Mouse (Mus musculus) common myeloid progenitor, adult 5-6 weeks (primary cell): ENCODE measurements around the gene Man2a2. TPM values are rescaled to one million over a fixed set of nuclear protein-coding genes. Genes with fewer than 3 reads are reported as not detected.
A peak's percentile ranks its signal among the peaks of the same experiment; 100 is the strongest.
"Not testable (repeated sequence)": the region's sequence is repeated elsewhere in the genome, so short reads cannot be mapped to it uniquely, and the experiment has no call there.

Experiments
- ATAC-seq: replicated peaks from 2 replicates; pipeline ENCODE4 v1.8.0; 2016; ENCODE audit warnings: low read depth, mild to moderate bottlenecking, moderate TSS enrichment, inconsistent platforms; ENCODE audit not compliant: poor library complexity, severe bottlenecking
- total RNA-seq: library from RNA; stranded (forward); fragments of 200-1000, 187-1606 nt; gene quantifications from 2 replicates; pipeline ENCODE4 v1.2.3, GENCODE M21; 2017

The Man2a2 gene
- total RNA-seq, 1 experiment from 2014 or later = 36.1 TPM

DNA sequence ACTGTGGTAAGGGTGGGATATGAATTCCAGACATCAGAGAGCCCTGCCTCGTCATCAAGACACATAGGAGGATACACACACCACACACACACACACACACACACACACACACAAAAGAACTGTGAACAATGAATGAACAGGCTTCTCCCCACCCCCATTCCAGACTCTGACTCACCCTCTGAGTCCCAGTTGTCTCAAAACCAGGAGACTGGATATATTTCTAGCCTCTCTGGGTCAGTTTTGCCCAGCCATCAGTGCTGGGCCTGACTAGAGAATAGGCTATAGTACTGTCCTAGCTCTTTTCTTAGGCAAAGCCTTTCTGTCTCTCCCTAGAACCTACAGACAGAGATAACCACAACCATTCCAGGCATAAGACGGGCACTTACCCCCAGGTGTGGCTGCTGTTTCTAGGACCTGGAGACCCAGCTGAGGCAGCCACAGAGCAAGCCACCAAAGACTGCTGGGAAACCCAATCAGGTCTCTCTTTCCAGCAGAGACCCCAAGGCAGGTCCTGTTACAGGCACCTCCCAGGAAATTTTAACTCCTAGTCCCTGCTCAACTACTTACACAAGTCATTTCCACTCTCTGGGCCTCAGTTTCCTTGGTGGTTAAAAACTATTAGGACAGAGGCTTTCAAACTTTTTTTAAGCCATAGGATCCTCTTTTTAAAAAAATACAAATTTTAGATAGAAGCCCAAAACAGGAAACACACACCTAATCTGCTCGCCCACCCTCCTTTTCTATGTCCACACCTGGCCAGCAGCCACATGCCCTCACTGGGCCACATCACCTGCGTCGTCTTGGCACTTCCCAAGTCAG, 30.1 kb upstream of the Man2a2 start:
- ATAC-seq = no peak

DNA sequence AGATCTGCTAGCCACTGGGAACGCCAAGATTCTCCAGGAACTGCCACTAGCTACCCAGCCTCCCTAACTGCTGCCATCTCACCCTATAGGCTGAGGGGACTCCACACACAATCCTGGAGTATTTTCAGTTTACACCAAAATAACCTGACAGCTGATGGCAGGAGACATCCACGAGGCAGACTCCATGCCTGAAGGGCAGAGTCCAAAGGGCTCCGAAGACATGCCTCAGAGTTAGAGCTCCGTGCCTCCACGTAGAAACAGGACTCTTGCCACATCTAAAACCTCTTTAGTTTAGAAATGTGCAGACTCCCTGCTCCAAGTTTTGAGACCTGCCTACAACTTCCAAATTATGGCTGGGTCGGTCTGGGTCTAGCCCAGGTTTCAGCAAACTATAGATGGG, 29.4 kb upstream of the Man2a2 start:
- no peak for ATAC-seq

DNA sequence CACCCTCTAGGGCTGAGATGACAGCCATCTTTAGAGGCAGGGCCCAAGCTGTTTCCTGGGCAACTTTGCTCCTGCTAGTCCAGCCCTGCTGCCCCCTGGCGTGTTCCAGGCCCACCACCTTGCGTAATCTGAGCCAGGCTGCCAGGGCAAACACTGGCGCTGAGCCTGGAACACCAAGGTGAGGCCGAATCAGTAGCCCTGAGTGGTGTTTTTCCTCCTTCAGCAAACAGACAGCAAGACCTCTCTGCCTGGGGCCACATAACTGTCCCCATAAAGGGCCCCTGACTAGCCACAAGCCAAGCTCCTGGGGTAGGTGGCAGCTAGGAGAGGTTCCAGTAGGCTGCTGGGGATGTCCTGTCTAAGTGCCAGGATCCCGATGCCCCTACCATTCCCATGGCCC, 28.9 kb upstream of the Man2a2 start:
- ATAC-seq = no peak; the same call in 1 of the 2 replicates

- ATAC-seq = no peak
Observed at GRCm38 (mm10) chr7:80398654-80399444, 27.7 kb upstream of the Man2a2 start.

DNA sequence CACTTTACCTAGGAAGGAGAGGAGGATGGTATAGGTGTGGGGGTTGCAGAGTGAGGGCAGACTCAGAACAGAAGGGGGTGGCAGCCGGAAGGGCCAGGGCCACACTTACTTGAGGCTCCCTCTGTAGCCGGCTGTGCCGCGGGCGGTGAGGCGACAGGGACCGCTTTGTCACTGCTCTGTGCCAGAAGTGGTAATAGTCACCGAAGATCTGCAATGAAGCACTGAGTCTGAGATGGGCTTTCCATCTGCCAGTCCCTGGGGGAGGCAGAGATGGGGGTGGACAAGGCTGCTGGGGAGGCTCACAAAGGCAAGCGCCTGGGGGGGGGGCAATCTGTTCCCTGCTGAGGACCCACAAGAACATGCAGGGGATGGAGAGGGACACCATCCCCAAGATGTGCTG, 26.8 kb upstream of the Man2a2 start:
- no peak for ATAC-seq

GRCm38 (mm10) chr7:80396427-80396826, 25.3 kb upstream of the Man2a2 start:
- not testable (repeated sequence) for ATAC-seq

- ATAC-seq = no peak
Observed at GRCm38 (mm10) chr7:80394600-80394999, 23.4 kb upstream of the Man2a2 start.

- no peak for ATAC-seq
Observed at GRCm38 (mm10) chr7:80392119-80392518, 20.9 kb upstream of the Man2a2 start.

- peak; percentile 71 for ATAC-seq
Observed at GRCm38 (mm10) chr7:80387633-80388543, 16.7 kb upstream of the Man2a2 start, which contains the start of gene Fes. Gene Fes (minus strand): TSS chr7:80387946.

GRCm38 (mm10) chr7:80387033-80387632, 16.0 kb upstream of the Man2a2 start:
- ATAC-seq = no peak

GRCm38 (mm10) chr7:80386235-80386930, 15.2 kb upstream of the Man2a2 start:
- ATAC-seq = peak; percentile 79

DNA sequence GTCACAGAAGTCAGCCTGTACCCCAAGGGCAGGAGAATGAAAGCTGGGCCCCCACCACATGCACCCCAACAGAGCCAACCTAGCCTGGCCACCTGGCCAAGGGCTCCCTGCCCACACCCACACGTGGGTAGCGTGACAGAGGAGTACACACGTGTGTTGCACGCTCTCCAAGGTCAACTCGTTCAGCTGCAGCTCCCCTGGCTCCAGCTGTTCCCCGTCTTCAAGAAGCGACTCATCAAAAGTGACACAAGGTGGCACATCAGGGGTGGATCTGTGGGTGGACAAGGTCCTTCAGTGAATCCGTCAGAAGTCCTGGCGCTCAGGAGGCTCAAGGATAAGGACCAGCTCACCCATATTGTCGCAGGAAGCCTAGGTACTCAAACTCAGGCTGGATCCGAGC, 11.7 kb upstream of the Man2a2 start:
- no peak for ATAC-seq

DNA sequence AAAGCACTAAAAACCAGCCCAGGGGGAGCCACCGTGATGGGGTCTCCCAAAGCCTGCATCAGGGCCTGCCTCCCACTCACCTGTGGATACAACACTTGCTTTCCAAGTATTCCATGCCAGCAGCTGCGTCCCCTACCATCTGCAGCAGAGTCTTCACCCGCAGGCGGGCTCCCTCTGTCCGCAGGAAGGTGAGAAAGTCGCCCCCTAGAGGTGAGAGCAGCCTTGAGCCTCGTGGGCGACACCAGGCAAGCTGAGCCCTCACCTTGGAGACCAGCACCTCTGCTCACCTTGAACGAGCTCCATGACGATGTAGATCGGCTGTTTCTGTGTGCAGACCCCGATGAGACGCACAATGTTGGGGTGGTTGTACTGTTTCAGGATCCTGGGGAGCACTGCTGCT, 8.4 kb upstream of the Man2a2 start:
- ATAC-seq = 0 out of 2 replicates have a peak, but pooled peaks have one; percentile 24

DNA sequence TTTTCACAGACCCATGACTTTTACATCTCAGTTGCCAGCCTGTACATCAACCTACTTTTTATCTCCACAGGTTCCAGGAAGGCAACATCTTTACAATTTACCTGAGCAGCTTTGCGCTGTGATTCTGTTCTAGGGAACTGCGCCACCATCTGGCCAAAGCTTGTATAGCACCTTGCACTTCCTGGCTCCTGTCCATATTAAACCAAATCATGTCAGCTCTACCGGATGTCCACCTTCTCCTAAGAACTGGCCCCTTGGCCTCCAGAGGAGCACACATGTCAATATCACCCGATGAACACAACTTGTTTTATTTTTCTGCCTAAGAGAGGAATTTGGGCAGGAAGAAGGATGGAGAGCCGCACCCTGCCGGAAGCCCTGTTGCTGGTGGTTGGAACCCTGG, 6.3 kb upstream of the Man2a2 start:
- no peak for ATAC-seq

DNA sequence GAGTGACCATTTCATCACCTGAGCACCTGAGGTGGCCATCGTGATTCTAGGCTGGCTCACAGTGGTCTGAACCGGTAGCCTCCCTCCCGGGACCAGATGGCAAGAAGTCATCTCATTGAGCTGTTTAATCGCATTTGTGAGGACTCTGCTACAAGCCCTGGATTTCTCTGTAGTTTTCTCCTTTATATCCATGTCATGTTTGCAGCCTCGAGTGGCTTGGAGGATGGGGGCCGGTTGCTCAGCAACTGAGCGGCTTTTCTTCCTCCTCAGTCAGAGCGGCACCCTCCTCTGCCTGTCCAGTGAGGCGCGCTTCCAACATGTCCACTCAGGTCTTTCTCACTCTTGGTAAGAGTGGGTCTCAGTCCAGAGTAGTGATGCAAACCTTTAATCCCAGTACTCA, 5.0 kb upstream of the Man2a2 start:
- no peak for ATAC-seq

DNA sequence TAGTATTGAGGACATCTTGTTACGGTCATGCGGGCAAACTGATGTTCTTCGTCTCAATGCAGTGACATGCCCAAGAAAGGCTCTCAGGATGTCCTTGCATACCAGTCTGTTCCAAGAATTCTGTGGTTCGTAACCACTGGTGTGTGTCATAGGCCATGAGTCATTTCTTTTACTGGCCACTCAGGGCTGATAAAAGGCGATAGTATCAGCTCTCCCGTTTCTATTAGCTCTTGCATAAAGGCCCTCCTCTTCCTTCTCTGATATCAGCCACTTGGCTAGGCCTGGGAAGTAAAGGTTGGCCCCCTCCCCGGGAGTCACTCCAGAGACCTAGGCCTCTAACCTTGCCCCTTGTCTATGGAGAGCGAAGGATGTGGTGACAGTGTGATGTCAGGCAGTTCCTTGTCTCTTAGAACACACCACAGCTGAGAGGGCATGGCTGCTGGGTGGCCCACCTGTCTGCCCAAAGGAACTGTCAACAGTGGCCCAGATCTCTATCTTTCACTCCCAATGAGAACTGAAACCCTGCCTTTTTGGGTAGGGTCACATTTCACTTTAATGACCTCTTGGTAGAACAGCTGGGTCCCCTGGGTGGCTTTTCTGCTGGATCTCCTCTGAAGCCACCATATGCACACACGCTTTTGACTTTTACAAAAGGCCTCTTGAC, 4.3 kb upstream of the Man2a2 start:
- ATAC-seq = peak; percentile 39

DNA sequence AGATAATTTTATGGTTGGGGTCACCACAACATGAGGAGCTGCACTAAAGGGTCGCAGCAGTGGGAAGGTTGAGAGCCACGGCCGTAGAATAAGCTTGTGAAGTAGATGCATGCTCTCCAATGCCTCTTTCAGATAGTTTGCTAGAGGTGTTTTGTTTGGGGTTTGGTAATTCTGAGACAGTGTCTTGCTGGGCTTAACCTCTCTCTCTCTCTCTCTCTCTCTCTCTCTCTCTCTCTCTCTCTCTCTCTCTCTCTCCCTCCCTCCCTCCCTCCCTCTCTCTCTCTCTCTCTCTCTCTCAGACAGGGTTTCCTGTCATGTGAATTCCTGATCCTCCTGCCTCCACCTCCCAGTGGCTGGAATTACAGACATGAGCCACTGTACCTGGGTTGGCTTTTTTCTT, 3.6 kb upstream of the Man2a2 start:
- no peak for ATAC-seq

DNA sequence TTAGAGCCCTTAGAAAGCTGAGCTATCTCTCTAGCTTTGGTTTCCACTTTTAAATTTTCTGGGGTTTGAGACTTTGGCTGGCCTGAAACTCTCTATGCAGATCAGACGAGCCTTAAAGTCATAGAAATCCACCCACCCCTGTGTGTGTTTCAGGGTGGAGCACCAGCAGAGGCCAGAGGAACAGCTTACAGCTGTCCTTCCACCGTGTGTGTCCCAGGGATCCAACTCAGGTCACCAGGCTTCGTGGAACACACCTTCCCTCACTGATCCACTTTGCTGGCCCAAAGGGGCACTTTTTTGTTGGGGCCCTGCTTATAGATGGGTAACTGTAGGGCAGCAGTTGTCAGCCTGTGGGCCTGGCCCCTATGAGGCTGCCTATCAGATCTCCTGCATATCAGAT, 3.1 kb upstream of the Man2a2 start:
- ATAC-seq = no peak

DNA sequence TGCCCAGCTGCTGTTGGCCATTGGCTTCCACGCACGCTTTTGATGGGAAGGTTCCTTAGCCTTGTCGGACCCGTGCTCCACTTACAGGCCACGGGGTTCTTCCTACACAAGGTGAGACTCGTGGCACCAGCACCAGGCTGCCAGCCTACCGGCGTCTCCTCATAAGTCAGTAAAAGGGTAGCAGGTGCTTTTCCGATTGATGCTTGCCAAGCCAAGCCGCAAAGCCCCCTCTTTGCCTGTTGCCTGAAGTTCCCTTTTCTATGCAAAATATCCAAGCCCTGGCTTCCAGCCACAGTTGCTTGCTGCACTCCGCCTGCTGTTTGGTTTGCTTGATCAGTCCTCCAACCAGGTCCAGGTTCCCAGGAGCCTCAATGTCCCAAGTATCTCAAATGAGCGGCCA, 2.7 kb upstream of the Man2a2 start:
- ATAC-seq = peak; percentile 12
